Mouse (Mus musculus) embryonic facial prominence, embryonic 11.5 days (tissue): ENCODE results near the gene Gdi1. TPM values are rescaled to one million over a fixed set of nuclear protein-coding genes. Genes with fewer than 3 reads are reported as not detected.

ENCODE experiments used
- ATAC-seq: fragments of 200-750 bp; cut with Nextera tagmentation; replicated peaks from 2 replicates; pipeline ENCODE4 v1.8.0; 2017; ENCODE audit warnings: low read depth; ENCODE audit not compliant: insufficient number of reproducible peaks, low FRiP score, low TSS enrichment
- DNase-seq: peaks from one replicate; pipeline ENCODE4 v3.0.0-alpha.2; 2015; ENCODE audit warnings: low spot score
- H3K27ac ChIP-seq: fragments of 300-500 bp; sonication (generic); replicated peaks from 2 replicates; pipeline ENCODE4 v1.5.1; 2014; ENCODE audit warnings: mild to moderate bottlenecking, low read depth, low read length, control low read depth
- H3K27me3 ChIP-seq: fragments of 300-500 bp; sonication (generic); 2 replicates; pipeline ENCODE4 v1.6.1; 2014; ENCODE audit warnings: mild to moderate bottlenecking, low read length, moderate library complexity, mixed read lengths; ENCODE audit not compliant: control insufficient read depth, insufficient read depth
- H3K36me3 ChIP-seq: fragments of 300-500 bp; sonication (generic); replicated peaks from 2 replicates; pipeline ENCODE4 v1.6.1; 2014; ENCODE audit warnings: low read depth, mild to moderate bottlenecking, low read length, moderate library complexity, mixed read lengths; ENCODE audit not compliant: control insufficient read depth, insufficient read depth
- H3K4me1 ChIP-seq: fragments of 300-500 bp; sonication (generic); 2 replicates; pipeline ENCODE4 v1.6.1; 2014; ENCODE audit warnings: low read length, mixed read lengths; ENCODE audit not compliant: control insufficient read depth, insufficient read depth
- H3K4me2 ChIP-seq: fragments of 300-500 bp; sonication (generic); 2 replicates; pipeline ENCODE4 v1.6.1; 2014; ENCODE audit warnings: low read depth, mild to moderate bottlenecking, control low read depth, low read length, moderate library complexity
- H3K4me3 ChIP-seq: fragments of 300-500 bp; sonication (generic); 2 replicates; pipeline ENCODE4 v1.5.1; 2014; ENCODE audit warnings: low read depth, low read length, control low read depth
- H3K9ac ChIP-seq: fragments of 300-500 bp; sonication (generic); replicated peaks from 2 replicates; pipeline ENCODE4 v1.6.1; 2014; ENCODE audit warnings: mild to moderate bottlenecking, control low read depth, low read length
- H3K9me3 ChIP-seq: fragments of 300-500 bp; sonication (generic); replicated peaks from 2 replicates; pipeline ENCODE4 v1.6.1; 2016; ENCODE audit warnings: mild to moderate bottlenecking, low read length, inconsistent platforms, mixed read lengths; ENCODE audit not compliant: control insufficient read depth
- WGBS: fragments of 180-500 bp; shearing (Covaris S2); extraction: QIAGEN DNeasy Blood & Tissue Kit; methylation state at CpG from one replicate; pipeline ENCODE4 v1.1.7; 2014; 5-methylcytosine and 5-hydroxymethylcytosine counted together
- polyA plus RNA-seq: library from polyadenylated mRNA; unstranded; fragments of >200 nt; fragmentation: Nextera tagmentation; extraction: Ambion mirVana; gene quantifications from 2 replicates; pipeline ENCODE4 v1.2.1, GENCODE M21; 2014

Gdi1 gene
- polyA plus RNA-seq, 1 experiment from 2014 or later = 231 TPM

- no peaks in the 10 kb centered on the region for H3K4me1 ChIP-seq
- no peak overlapping the region for H3K9ac ChIP-seq
- peaks cover 2% of the 10 kb centered on the region; the same call in 1 of the 2 replicates for H3K36me3 ChIP-seq
- ATAC-seq (no peak), DNase-seq (no peak)
- H3K4me2 ChIP-seq = no peak overlapping the region
- no peaks in the 10 kb centered on the region for H3K27me3 ChIP-seq
- no peaks in the 10 kb centered on the region for H3K9me3 ChIP-seq
- H3K27ac ChIP-seq = no peak overlapping the region
- WGBS = 81% methylated on average over 3 of the region's 3 CpGs
- H3K4me3 ChIP-seq = no peak overlapping the region
Observed at GRCm38 (mm10) chrX:74299721-74300120, 5.1 kb upstream of the Gdi1 start.

- WGBS = 20% methylated on average over 59 of the region's 59 CpGs
- peak; percentile 88 for DNase-seq
- Histone ChIP-seq H3K9ac (peak within 1 kb of the TSS; percentile 65), H3K27ac (no peak within 1 kb of the TSS), H3K4me2 (peak within 1 kb of the TSS; percentile 74), H3K4me3 (peak within 1 kb of the TSS; percentile 54), H3K27me3 (no peaks in the 10 kb centered on the region), H3K4me1 (no peaks in the 10 kb centered on the region), H3K36me3 (no peaks in the 10 kb centered on the region), H3K9me3 (no peaks in the 10 kb centered on the region)
- peak; percentile 89 for ATAC-seq
Observed at GRCm38 (mm10) chrX:74312540-74313464, 8.0 kb downstream of the Gdi1 start, which contains the start of gene Fam50a. Fam50a (plus strand) TSS chrX:74313033.

- ATAC-seq (peak; percentile 93), DNase-seq (peak; percentile 70)
- peak within 1 kb of the TSS; percentile 53 for H3K4me2 ChIP-seq
- H3K4me1 ChIP-seq = no peaks in the 10 kb centered on the region
- H3K36me3 ChIP-seq = no peaks in the 10 kb centered on the region
- H3K9me3 ChIP-seq = no peaks in the 10 kb centered on the region
- 16% methylated on average over 28 of the region's 30 CpGs for WGBS
- H3K27ac ChIP-seq = no peak within 1 kb of the TSS
- peak within 1 kb of the TSS; percentile 73 for H3K9ac ChIP-seq
- H3K27me3 ChIP-seq = no peaks in the 10 kb centered on the region
- peak within 1 kb of the TSS; percentile 53 for H3K4me3 ChIP-seq
Observed at GRCm38 (mm10) chrX:74328725-74329161, 23.9 kb downstream of the Gdi1 start, which contains the start of gene Plxna3. Plxna3 (plus strand) TSS chrX:74329066.

GRCm38 (mm10) chrX:74329215-74329671, 24.4 kb downstream of the Gdi1 start:
- no peak overlapping the region for H3K27ac ChIP-seq
- no peak for DNase-seq

GRCm38 (mm10) chrX:74330166-74330930, 25.6 kb downstream of the Gdi1 start:
- Histone ChIP-seq H3K4me1 (no peaks in the 10 kb centered on the region), H3K36me3 (no peaks in the 10 kb centered on the region), H3K9me3 (no peaks in the 10 kb centered on the region), H3K9ac (peak overlapping the region; percentile 41), H3K27me3 (no peaks in the 10 kb centered on the region), H3K4me3 (peak overlapping the region; percentile 53), H3K4me2 (peak overlapping the region; percentile 53; the same call in 1 of the 2 replicates), H3K27ac (no peak overlapping the region)
- DNase-seq (no peak), ATAC-seq (no peak)
- WGBS = 48% methylated on average over 2 of the region's 2 CpGs

More at GRCm38 (mm10) chrX:74329215-74329671, 24.4 kb downstream of the Gdi1 start:
- peak; percentile 44; the same call in 1 of the 2 replicates for ATAC-seq
- peak overlapping the region; percentile 53 for H3K4me3 ChIP-seq
- peak overlapping the region; percentile 53 for H3K4me2 ChIP-seq
- WGBS = 12% methylated on average over 9 of the region's 10 CpGs
- H3K36me3 ChIP-seq = no peaks in the 10 kb centered on the region
- H3K27me3 ChIP-seq = no peaks in the 10 kb centered on the region
- no peaks in the 10 kb centered on the region for H3K9me3 ChIP-seq
- peak overlapping the region; percentile 73 for H3K9ac ChIP-seq
- no peaks in the 10 kb centered on the region for H3K4me1 ChIP-seq

GRCm38 (mm10) chrX:74352645-74353466, 48.1 kb downstream of the Gdi1 start:
- H3K4me1 ChIP-seq = no peaks in the 10 kb centered on the region
- WGBS = 24% methylated on average over 13 of the region's 13 CpGs
- H3K27me3 ChIP-seq = no peaks in the 10 kb centered on the region
- no peak overlapping the region for H3K27ac ChIP-seq
- no peaks in the 10 kb centered on the region for H3K9me3 ChIP-seq
- H3K4me2 ChIP-seq = peak overlapping the region; percentile 51
- ATAC-seq (peak; percentile 52), DNase-seq (peak; percentile 1)
- H3K9ac ChIP-seq = peak overlapping the region; percentile 59
- no peaks in the 10 kb centered on the region for H3K36me3 ChIP-seq
- H3K4me3 ChIP-seq = peak overlapping the region; percentile 39

- no peaks in the 10 kb centered on the region for H3K36me3 ChIP-seq
- H3K27ac ChIP-seq = no peak within 1 kb of the TSS
- H3K4me1 ChIP-seq = no peaks in the 10 kb centered on the region
- 29% methylated on average over 11 of the region's 22 CpGs for whole genome bisulfite sequencing
- ATAC-seq (peak; percentile 88), DNase-seq (peak; percentile 81)
- no peaks in the 10 kb centered on the region for H3K27me3 ChIP-seq
- H3K4me2 ChIP-seq = peak within 1 kb of the TSS; percentile 51
- H3K4me3 ChIP-seq = peak within 1 kb of the TSS; percentile 39
- peak within 1 kb of the TSS; percentile 59 for H3K9ac ChIP-seq
- no peaks in the 10 kb centered on the region for H3K9me3 ChIP-seq
Observed at GRCm38 (mm10) chrX:74353467-74353770, 48.6 kb downstream of the Gdi1 start, which contains the start of gene Lage3. Lage3 (minus strand) TSS chrX:74353618.
